Mouse (Mus musculus) thymus, postnatal 25 days (tissue): ENCODE data around the gene Sos2.
A peak's percentile ranks its signal among the peaks of the same experiment; 100 is the strongest.
"Not testable (repeated sequence)": the region's sequence is repeated elsewhere in the genome, so short reads cannot be mapped to it uniquely, and the experiment has no call there.

Experiments
- DNase-seq: peaks from one replicate; pipeline ENCODE4 v3.0.0; 2022

Sos2 gene

DNA sequence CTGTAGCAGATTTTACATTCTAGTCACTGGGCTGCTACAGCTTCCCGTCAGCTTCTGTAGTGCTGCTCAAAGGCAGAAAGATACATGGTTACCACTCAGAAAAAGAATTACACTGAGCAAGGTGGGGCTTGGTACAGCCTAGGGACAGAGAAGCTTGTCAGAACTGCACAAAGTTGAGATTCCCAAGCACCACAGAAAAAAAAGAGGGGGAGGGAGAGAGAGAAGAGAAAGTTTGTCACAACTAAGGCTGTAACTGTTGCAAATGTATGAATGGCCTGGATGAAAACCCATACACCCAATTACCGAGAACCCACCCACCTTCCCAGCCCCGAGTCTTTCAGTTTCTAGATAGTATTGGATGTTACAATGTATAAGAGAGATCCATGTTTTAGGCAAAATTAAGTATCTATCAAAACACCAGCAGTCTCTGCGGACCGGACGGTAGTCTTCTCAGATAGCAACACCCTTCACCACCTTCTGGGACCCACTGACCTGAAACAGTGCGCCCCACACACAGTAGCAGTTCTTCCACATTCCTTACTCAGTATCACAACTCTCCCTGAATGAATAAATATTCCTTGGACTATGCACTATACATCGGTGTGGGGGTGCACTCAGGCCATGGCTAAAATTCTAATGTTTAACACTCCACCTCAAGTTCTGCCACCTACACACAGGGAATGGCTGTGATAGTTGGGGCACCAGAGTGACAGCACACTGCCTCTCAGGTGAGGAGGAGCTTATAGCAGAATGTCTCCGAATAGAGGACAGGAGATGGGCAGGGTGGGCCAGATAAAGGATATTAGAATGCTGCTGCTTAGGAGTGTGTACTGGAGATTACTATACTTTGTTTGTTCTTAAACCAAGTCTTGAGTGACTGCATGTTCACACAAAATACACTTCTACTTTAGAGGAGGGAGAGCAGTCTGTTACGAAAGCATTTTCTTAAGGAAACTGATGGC is 6.8 kb downstream of the Sos2 start:
- no peak for DNase-seq

DNA sequence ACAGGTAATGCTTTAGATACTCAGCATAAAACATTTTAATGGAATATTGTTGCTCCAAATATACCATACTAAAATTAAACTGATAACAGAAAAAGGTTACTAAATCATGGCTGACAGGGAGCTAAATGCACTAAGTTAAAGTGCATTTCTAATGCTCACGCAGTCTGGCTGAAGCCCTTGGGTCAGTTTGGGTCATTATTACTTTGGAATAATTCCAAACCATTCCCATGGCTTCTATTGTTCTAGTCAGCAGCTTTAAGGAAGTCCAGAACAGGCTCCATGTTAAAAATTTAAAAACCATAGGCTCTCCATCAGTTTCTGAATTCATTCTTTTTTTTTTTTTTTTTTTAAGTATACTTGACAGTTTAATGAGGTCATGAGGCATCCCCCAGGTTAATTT is 7.5 kb downstream of the Sos2 start:
- no peak for DNase-seq

DNA sequence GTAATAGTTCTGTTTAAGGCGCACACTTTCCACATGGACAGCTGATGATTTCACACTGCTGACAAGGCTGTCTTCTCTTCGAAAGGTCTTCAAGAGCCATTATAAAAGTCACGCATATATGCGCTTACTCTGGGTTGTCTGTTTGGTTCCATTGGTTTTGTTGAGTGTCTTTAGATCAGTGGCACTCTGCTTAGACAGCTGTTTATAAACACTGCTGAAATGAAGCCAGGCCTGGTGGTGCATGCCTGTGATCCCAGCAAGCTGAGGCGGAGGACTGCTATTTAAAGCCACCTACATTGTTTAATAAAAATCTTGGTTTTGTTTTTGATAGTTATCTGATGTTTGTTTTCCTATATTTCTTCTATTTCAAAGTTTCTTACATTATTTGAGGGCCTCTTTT is 14.9 kb downstream of the Sos2 start:
- DNase-seq, result no peak

DNA sequence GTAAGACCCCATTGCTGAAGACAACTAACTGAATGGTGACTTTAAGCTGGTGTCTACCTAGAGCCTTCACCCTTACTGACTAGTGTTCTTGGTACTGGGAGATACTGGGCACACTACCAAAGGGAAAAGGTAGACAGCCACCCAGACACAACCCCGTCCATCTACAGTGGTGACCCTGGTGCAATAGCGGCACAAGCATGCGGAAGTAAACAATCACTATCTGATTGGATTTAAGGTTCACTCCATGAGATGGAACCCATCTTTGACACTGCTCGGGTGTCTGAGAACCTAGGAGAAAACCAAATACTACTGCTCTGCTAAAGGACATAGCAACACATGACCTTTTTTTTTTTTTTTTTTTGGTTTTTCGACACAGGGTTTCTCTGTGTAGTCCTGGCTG is 20.0 kb downstream of the Sos2 start:
- DNase-seq, result no peak

DNA sequence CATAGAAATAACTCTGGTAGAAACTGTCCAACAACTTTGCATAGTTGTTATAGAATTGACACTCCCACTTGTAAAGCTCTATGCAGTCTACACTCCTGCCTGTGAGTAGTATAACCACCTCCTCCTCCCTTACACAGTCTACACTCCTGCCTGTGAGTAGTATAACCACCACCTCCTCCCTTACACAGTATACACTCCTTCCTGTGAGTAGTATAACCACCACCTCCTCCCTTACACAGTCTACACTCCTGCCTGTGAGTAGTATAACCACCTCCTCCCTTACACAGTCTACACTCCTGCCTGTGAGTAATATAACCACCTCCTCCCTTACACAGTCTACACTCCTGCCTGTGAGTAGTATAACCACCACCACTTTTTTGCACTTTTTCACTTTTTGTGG is 27.7 kb downstream of the Sos2 start:
- DNase-seq, result not testable (repeated sequence)

DNA sequence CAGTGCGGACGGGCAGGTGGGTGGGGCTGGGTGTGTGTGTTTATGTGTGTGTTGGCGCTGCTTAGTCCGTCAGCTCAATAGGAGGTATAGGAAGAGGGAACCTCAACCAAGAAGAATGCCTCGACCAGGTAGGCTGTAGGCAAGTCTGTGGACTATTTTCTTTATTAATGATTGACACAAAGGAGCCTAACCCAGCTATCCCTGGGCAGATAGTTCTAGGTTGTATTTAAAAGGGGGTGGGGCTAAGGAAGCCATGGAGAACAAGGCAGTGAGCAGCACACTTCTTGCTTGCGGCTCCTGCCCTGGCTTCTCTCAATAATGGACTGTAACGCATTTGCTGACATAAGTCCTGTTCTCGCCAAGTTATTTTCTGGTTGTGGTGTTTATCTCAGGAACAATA is 32.1 kb downstream of the Sos2 start:
- no peak for DNase-seq

DNA sequence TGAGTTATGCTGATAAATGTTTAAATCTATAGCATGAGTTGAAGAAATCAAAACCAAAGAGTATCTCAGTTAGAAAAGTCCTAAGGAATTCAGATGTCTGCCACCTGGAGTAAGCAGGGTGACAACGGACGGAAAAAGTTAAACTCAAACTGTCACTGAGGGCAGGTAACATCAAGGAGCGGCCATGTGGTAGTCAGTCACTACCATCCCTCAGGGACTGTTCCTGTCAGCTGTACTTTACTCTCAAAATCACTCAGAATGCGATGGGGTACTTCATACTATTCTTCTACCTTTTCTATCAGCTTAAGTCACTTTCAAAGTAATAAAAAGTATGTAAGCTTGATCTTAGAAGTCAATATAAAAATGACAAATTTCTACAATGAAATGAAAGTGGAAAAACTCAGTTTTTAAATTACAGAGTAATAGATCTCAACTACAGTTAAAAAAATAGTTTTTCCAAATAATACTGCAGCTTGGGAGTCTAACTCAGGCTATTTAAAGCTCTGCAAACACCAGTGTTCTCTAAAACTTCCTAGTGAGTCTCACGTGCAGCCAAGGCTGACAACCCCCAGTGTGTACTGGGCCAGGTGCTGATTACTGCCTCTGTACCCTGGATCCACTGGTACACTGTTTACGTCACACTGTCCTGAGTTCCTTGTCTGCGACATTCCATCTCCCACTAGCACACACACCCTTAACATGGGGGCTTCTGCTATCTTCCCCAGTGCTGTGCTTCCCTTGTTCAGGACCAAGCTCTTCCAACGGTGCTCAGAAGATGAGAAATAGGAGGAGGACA is 35.6 kb downstream of the Sos2 start:
- DNase-seq, result no peak

DNA sequence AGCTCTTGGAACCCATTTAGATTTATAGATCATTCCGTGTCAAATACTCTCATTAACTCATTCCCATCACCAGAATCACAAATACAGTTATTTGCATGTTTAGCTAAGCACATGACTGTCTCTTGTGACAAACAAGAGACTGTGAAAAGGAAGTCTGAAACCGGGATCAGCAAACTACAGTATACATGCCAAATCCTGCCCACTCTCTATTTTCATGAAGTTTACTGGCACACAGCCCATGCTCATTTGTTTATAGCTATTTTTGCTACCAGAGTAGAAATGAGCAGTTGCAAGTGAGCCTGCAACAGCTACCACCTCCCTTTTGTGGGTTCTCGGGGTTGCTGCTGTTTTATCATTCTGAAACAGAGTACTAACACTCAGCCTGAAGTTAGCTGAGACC is 36.8 kb downstream of the Sos2 start:
- DNase-seq, result no peak

DNA sequence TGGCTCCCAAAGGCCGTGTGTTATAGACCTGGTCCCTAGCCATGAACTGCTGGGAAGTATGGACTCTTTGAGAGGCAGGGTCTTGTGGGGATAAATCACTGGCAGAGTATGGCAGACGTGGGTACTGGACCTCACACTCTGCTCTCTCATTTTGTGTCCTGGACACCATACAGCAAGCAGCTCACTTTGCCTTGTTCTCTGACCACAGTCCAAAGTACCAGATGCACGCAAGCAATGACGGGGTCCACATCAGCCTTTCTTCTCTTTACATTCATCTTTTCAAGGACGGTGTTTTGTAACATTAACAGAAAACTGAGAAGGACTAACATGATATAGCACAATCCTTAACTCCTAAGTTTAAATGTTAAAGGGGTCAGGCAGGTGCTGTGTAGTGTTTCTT is 38.8 kb downstream of the Sos2 start:
- no peak for DNase-seq

DNA sequence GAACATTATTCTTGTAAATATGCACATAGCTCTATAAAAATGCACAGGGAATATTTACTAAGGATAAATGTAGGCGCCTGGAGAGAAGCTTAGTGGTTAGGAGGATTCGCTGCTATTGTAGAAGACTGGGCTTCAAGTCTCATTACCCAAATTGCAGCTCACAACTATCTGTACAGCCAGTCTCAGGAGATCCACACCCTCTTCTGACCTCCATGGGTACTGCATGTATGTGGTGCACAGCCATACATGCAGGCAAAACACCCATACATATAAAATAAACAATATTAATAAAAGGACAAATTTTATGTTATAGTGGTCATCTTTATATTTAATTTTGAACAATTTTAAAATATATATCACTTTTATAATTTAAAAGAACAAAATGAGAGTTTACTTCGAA is 46.9 kb downstream of the Sos2 start:
- DNase-seq, result peak; percentile 67

DNA sequence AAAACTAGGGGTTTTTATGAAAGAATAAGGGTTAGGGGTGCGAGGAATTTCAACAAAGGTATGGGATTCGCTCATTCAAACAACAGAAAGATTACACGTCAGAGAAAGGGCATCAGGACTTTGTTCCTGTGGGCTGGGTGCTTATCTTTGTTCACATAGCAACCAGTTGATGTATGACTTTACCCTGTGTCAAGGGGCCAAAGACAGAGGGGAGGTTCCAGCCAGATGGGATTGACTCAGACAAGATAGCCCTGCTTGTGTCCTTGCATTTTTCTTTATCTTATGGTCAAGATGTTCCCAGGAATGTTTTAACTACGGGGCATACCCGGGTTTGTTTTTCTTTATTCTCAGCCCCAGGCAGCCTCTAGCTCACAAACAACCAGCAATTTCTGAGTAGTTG is 63.1 kb downstream of the Sos2 start:
- not testable (repeated sequence) for DNase-seq

DNA sequence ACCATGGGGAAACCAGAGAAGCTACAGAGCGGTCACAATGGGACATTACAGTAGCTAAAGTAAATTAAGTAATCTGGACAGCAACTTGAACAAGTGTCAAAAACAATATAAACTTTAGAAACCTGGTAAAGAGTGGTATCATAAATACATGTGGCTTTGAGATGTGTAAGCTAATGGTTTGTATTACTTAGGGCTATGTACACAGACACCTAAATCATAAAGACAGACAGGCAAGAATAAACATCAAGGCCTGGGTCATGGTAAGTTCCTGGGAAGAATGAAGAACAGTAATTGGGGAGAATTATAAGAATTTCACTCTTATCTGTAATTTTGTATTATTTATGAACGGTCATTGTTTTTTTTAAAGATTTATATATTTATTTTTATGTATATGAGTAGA is 77.3 kb downstream of the Sos2 start:
- DNase-seq, result no peak

DNA sequence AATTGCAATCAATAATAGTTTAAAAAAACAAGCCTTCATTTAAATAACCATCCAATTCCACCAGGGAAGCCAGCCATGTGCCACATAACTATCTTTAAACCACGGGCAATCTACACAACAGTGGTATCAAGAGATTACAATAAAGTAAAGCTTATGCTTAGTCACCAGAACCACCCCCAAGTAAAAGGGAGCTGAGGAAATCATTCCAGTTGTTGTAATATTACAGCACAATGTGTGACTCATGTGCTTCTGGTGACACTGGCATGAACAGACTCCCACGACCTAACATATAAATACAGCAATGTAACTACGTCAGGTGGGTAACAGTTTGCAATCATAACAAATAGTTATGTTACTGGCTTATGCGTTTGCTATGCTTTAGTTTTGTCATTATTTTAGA is 84.2 kb downstream of the Sos2 start:
- no peak for DNase-seq

DNA sequence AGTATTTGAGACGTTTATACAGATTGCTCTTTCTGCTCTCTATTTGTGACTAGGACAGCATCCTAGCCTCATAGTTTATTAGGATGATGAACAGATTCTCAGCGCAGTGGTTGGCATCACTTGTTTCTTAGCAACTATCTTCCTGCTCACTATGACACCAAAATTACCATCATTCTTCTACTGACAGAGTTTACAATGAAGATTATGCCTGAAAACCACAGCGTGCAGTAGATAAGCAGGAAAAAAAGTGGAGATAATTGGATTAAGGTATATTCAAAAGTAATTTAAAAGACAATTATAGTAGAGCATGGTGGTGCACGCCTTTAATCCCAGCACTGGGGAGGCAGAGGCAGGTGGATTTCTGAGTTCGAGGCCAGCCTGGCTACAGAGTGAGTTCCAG is 88.5 kb downstream of the Sos2 start:
- DNase-seq, result no peak

DNA sequence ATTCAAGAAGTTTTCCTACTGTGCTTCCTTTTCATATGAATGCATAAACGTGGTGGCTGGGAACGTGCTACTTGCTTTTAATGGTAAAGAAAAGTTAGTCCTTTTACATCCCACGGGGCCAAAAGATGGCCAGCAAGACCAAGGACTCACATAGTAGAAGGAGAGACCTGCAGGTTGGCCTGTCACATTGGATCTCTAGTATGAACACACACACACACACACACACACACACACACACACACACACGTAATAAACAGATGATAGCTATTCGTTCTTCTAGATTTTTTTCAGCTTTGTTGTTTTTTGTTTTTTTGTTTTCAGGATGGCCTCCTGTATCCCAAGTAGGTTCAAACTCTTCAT is 98.4 kb downstream of the Sos2 start:
- DNase-seq, result no peak

DNA sequence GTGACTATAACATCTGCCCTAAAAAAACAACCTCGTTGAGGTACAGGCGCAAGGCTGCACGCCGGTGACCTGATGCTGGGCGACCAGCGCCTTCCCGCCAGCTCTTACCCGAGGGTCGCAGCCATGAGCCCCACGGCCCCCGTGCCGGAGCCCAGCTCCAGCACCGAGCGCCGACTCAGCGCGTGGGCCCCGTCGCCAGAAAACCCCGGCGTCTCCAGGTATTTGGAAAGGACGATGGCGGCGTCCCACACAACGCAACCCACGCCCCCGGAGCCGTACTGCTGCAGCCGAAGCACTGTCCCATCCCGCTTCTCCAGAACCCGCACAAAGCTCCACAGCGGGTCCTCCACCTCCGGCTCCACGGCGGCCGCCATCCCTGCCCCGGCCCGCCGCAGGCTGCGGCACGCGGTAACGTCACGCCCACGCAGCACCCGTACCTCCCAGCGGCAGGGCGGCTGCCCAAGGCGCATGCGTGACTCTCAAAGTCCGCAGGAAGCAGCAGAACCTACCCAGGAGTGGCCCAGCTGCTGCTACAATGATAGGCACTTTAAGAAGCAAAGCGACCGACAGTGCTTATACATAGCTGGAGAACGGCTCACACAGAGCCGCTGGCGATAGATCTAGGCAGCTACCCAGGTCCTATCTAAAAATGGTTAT is 98.9 kb downstream of the Sos2 start, which contains the start of gene Vcpkmt:
Gene Vcpkmt (minus strand): TSS at position 416 of the 657 bp plus-strand sequence.
- DNase-seq, result peak; percentile 90

DNA sequence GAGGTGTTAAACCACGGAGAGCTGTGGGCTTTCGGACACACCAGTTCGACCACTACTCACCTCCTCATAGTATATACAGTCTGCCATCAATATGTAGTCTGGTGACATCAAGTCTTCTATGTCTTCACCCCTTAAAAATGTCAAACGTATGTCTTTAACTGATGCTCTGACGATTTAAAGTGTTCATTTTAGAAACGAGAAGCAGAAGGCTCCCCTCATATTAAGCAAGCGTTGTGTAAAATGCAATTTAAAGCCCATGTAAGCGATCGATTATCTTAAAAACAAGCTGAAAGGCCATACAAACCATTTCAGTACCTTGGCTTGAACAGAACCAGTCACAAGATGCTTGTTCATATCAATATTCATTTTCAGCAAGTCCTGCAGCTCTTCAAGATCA is 99.4 kb downstream of the Sos2 start:
- no peak for DNase-seq

DNA sequence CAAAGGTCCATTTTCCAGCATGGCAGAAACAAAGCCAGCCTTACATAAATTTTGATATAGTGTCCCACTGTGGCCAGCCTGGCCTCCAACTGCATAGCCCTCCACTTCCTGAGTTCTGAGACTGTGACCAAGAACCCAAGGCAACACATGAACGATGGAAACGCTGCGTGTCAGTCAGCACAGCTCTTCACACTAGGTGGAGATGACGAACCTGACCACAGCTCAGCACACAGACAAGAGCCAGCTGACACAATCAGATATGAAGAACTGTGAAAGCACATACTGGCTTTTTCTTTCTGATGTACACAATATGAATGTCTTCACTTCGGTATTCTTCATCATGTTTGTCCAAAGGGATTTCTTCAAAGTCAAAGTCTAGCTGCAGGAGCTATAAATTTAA is 102.0 kb downstream of the Sos2 start:
- DNase-seq, result no peak

DNA sequence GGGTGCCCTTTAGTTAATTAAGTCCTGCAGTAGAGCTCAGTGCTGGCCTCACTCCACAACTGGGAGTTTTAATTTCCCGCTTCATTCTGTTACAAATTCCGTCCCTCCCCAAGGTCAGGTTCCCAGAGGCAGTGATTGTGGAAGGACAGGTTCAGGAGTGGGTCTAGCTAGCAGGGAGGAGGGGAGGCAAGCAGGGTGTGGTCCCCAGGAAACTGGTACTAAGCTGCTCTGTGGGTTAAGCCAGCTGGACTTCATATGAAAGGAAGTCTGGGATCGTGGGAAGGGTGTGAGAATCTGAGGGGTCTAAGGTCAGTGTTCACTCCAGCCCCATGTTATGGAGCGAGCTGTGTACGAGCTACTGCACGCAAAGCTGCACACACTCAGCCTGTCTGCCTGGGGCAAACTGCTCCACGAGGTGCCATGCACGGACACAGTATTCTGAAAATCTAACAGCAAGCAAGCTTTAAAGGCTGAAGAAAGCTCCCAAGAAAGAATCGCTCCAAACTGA is 105.5 kb downstream of the Sos2 start:
- DNase-seq, result no peak

DNA sequence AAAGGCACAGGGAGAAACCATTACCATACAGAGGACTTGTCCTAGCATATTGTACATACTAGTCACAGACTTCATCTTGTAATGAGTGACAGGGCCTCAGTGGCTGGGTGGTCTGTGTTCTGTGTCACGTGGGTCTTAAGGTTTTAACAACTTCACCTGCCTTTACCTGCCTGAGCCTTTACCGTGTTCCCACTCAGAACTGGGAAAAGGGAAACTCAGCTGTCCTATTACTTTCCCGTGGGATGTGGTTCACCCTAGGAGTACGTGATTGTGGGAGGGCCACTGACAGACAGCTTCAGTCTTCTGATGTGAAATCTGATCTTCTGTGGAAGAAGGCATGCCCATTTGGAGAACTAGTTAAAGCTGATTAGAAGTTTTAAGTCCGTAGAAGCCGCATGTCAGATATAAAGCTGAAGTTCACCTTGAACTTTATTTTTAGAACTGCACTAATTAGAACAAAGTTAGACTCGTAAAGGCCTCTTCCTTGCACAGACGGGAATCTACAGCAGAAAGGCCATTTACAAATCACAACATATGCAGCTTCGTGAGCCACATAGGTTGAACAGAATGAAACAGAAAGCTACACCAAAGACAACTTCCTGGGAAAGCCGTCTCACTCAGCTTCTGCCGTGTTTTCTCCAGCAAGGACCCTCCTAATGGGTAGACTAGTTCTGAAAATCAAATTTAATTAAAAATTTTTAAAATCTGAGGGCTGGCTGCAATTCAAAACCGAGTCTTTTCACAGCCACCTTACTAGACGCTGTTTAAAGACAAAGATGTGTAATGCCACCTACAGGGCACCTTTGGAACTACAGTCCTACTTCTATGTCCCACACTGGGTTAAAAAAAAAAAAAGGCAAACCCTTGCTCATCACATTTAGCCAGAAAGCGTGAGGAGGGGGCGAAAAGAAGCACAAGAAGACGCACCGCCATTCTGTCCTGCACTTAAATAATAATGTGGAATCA is 107.5 kb downstream of the Sos2 start:
- peak; percentile 84 for DNase-seq

DNA sequence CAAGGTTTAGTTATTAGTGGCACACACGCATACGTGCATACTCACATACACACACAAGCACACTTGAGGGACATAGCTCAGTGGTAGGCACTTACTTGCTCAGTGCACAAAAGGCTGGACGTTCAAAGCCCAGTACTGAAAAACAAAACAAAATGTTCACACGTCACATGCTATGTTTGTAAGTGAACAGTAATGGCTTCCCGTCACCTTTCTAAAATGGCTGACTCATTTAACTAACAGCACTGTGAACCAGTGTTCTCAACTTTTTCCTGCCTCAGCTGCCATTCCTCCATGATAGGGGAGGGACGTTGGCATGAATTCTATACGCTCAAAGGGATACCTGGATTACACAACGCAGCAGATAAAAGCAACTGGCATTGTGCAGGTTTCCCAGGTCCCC is 108.4 kb downstream of the Sos2 start:
- DNase-seq, result no peak

DNA sequence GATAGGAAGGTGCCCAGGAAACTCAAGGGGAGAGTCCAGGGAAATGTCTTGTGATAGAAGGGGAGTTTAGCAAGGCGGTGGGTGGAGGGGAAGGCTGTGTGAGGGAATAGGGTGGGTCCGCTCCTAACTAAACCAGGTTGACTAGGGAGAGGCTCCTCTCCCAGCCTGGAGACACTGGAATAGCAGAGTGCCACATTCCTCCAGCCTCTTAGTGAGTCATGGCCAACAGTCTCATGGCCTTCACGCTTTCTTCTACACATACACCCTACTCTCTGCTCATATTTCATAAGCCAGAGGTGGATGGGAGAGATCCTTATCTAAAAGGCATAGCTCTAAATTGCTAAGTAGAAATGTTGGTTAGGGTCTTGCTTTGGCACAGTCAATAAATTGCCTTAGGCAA is 111.7 kb downstream of the Sos2 start:
- no peak for DNase-seq
